Mouse (Mus musculus) heart, postnatal 10 days (tissue): ENCODE measurements at regions not wholly inside any gene's neighbourhood (a gene's known extent, or its start where the extent isn't known, plus 50 kb on each side); places are given as distances from the start of the nearest gene placed in this dataset.
"Not testable (repeated sequence)": the region's sequence is repeated elsewhere in the genome, so short reads cannot be mapped to it uniquely, and the experiment has no call there.

Source experiments
- DNase-seq, 2 experiments: peaks; one replicate each; pipeline ENCODE4 v3.0.0; 2021
- intact Hi-C: fragments of 180-260 bp; cut with DNase I; formaldehyde crosslinking; loops from one replicate; pipeline ENCODE4 v1.15.1; 2025

GRCm38 (mm10) chr7:122820587-122821535 is 144.6 kb upstream of the Rbbp6 start:
- intact Hi-C loops, result no loop called here
- peak; percentile 35 to 42 for DNase-seq

- DNase-seq, result no peak
- intact Hi-C loops, result no loop called here
These were observed 142.1 kb upstream of the Rbbp6 start for GRCm38 (mm10) chr7:122823429-122823828.

- DNase-seq, result no peak
- intact Hi-C loops, result no loop called here
These were observed 126.4 kb upstream of the Rbbp6 start for GRCm38 (mm10) chr7:122839091-122839490.

- intact Hi-C loops, result no loop called here
- no peak for DNase-seq
These were observed 120.7 kb upstream of the Rbbp6 start for GRCm38 (mm10) chr7:122844831-122845230.

- intact Hi-C loops, result no loop called here
- no peak for DNase-seq
These were observed 118.1 kb upstream of the Rbbp6 start for GRCm38 (mm10) chr7:122847376-122847775.

GRCm38 (mm10) chr7:122873386-122873785 is 92.1 kb upstream of the Rbbp6 start:
- DNase-seq, result peak in 1 of 2 experiments; percentile 2
- intact Hi-C loops, result no loop called here

- intact Hi-C loops, result no loop called here
- DNase-seq, result no peak
These were observed 89.2 kb upstream of the Rbbp6 start for GRCm38 (mm10) chr7:122876286-122876685.

GRCm38 (mm10) chr7:122881890-122882500 is 83.5 kb upstream of the Rbbp6 start:
- intact Hi-C loops, DNase-seq: not testable (repeated sequence)

- intact Hi-C loops, result no loop called here
- no peak for DNase-seq
These were observed 78.7 kb upstream of the Rbbp6 start for GRCm38 (mm10) chr7:122886737-122887136.

GRCm38 (mm10) chr7:122897148-122897547 is 68.3 kb upstream of the Rbbp6 start:
- intact Hi-C loops, result no loop called here
- no peak for DNase-seq

GRCm38 (mm10) chr7:122906056-122906455 is 59.4 kb upstream of the Rbbp6 start:
- intact Hi-C loops, result no loop called here
- no peak for DNase-seq

- intact Hi-C loops, result no loop called here
- DNase-seq, result no peak
These were observed 56.2 kb upstream of the Rbbp6 start for GRCm38 (mm10) chr7:122909296-122909695.
